Mouse (Mus musculus) liver, embryonic 12.5 days (tissue): ENCODE measurements around the gene Rimbp3. TPM values are rescaled to one million over a fixed set of nuclear protein-coding genes. Genes with fewer than 3 reads are reported as not detected.

Experiments
- ATAC-seq: fragments of 200-750 bp; cut with Nextera tagmentation; 2 replicates; pipeline ENCODE4 v1.8.0; 2017; ENCODE audit warnings: moderate number of reproducible peaks, mild to moderate bottlenecking, moderate library complexity
- H3K27ac ChIP-seq: fragments of 300-500 bp; sonication (generic); 2 replicates; pipeline ENCODE4 v1.5.1; 2016; ENCODE audit warnings: mild to moderate bottlenecking
- H3K27me3 ChIP-seq: fragments of 300-500 bp; sonication (generic); replicated peaks from 2 replicates; pipeline ENCODE4 v1.6.1; 2016; ENCODE audit warnings: mild to moderate bottlenecking, moderate library complexity
- H3K36me3 ChIP-seq: fragments of 300-500 bp; sonication (generic); 2 replicates; pipeline ENCODE4 v1.6.1; 2016; ENCODE audit warnings: mild to moderate bottlenecking, moderate library complexity
- H3K4me1 ChIP-seq: fragments of 300-500 bp; sonication (generic); 2 replicates; pipeline ENCODE4 v1.6.1; 2016
- H3K4me2 ChIP-seq: fragments of 300-500 bp; sonication (generic); 2 replicates; pipeline ENCODE4 v1.6.1; 2016; ENCODE audit warnings: mild to moderate bottlenecking, moderate library complexity
- H3K4me3 ChIP-seq: fragments of 300-500 bp; sonication (generic); 2 replicates; pipeline ENCODE4 v1.5.1; 2016; ENCODE audit warnings: mild to moderate bottlenecking, moderate library complexity
- H3K9ac ChIP-seq: fragments of 300-500 bp; sonication (generic); 2 replicates; pipeline ENCODE4 v1.6.1; 2016; ENCODE audit warnings: mild to moderate bottlenecking, moderate library complexity
- H3K9me3 ChIP-seq: fragments of 300-500 bp; sonication (generic); replicated peaks from 2 replicates; pipeline ENCODE4 v1.6.1; 2016; ENCODE audit warnings: mild to moderate bottlenecking, moderate library complexity
- WGBS: fragments of 180-500 bp; shearing (Covaris S2); methylation state at CpG from one replicate; pipeline ENCODE4 v1.1.7; 2016; ENCODE audit not compliant: insufficient replicate concordance; 5-methylcytosine and 5-hydroxymethylcytosine counted together
- polyA plus RNA-seq: library from polyadenylated mRNA; unstranded; fragments of >200 nt; fragmentation: Nextera tagmentation; extraction: Ambion mirVana; gene quantifications from 2 replicates; pipeline ENCODE4 v1.2.1, GENCODE M21; 2016

The Rimbp3 gene
- polyA plus RNA-seq, 1 experiment from 2014 or later = 0.12 TPM

- H3K9me3 ChIP-seq = no peaks in the 10 kb centered on the region
- peak overlapping the region; percentile 95 for H3K4me3 ChIP-seq
- peak overlapping the region; percentile 89 for H3K27ac ChIP-seq
- WGBS = 2% methylated on average over 24 of the region's 24 CpGs
- no peaks in the 10 kb centered on the region for H3K27me3 ChIP-seq
- peaks cover 31% of the 10 kb centered on the region for H3K4me1 ChIP-seq
- H3K4me2 ChIP-seq = peak overlapping the region; percentile 87
- peaks cover 21% of the 10 kb centered on the region for H3K36me3 ChIP-seq
- ATAC-seq = peak; percentile 33; the same call in 1 of the 2 replicates
- peak overlapping the region; percentile 99 for H3K9ac ChIP-seq
Measured at GRCm38 (mm10) chr16:17200121-17200952, 8.1 kb upstream of the Rimbp3 start.

GRCm38 (mm10) chr16:17200953-17201707 is 7.3 kb upstream of the Rimbp3 start:
- WGBS = under 1% methylated on average over 72 of the region's 72 CpGs
- peak overlapping the region; percentile 95 for H3K4me3 ChIP-seq
- ATAC-seq = peak; percentile 86

GRCm38 (mm10) chr16:17201977-17202376 is 6.4 kb upstream of the Rimbp3 start:
- 58% methylated on average over 2 of the region's 2 CpGs for WGBS
- H3K9ac ChIP-seq = no peak overlapping the region
- peaks cover 13% of the 10 kb centered on the region for H3K27me3 ChIP-seq
- peak overlapping the region; percentile 87 for H3K4me2 ChIP-seq
- H3K4me1 ChIP-seq = peaks cover 29% of the 10 kb centered on the region
- H3K27ac ChIP-seq = no peak overlapping the region
- no peak overlapping the region for H3K4me3 ChIP-seq
- no peaks in the 10 kb centered on the region for H3K9me3 ChIP-seq
- peak; percentile 13; the same call in 1 of the 2 replicates for ATAC-seq
- H3K36me3 ChIP-seq = peaks cover 12% of the 10 kb centered on the region

More at GRCm38 (mm10) chr16:17200953-17201707, 7.3 kb upstream of the Rimbp3 start:
- peaks cover 17% of the 10 kb centered on the region for H3K36me3 ChIP-seq
- H3K9ac ChIP-seq = peak overlapping the region; percentile 99
- H3K4me2 ChIP-seq = peak overlapping the region; percentile 87
- H3K9me3 ChIP-seq = no peaks in the 10 kb centered on the region
- H3K27ac ChIP-seq = peak overlapping the region; percentile 89
- H3K27me3 ChIP-seq = peaks cover 5% of the 10 kb centered on the region
- H3K4me1 ChIP-seq = peaks cover 31% of the 10 kb centered on the region

GRCm38 (mm10) chr16:17202549-17202948 is 5.9 kb upstream of the Rimbp3 start, which contains the start of gene Ube2l3:
Gene Ube2l3, minus strand, starts transcription at chr16:17202649.
- peak within 1 kb of the TSS; percentile 87 for H3K4me2 ChIP-seq
- peaks cover 17% of the 10 kb centered on the region for H3K27me3 ChIP-seq
- WGBS = 76% methylated on average over 1 of the region's 1 CpGs
- H3K27ac ChIP-seq = peak within 1 kb of the TSS; percentile 89; the same call in 1 of the 2 replicates
- H3K4me3 ChIP-seq = peak within 1 kb of the TSS; percentile 95
- peaks cover 29% of the 10 kb centered on the region for H3K4me1 ChIP-seq
- peaks cover 10% of the 10 kb centered on the region; the same call in 1 of the 2 replicates for H3K36me3 ChIP-seq
- no peaks in the 10 kb centered on the region for H3K9me3 ChIP-seq
- ATAC-seq = no peak
- peak within 1 kb of the TSS; percentile 99 for H3K9ac ChIP-seq

- ATAC-seq = no peak
- peaks cover 33% of the 10 kb centered on the region for H3K4me1 ChIP-seq
- no peak overlapping the region for H3K4me2 ChIP-seq
- peaks cover 33% of the 10 kb centered on the region for H3K27me3 ChIP-seq
- no peaks in the 10 kb centered on the region for H3K9me3 ChIP-seq
- WGBS = under 1% methylated on average over 6 of the region's 6 CpGs
- H3K9ac ChIP-seq = no peak overlapping the region
- H3K36me3 ChIP-seq = no peaks in the 10 kb centered on the region
- no peak overlapping the region for H3K27ac ChIP-seq
- no peak overlapping the region for H3K4me3 ChIP-seq
Measured at GRCm38 (mm10) chr16:17204990-17205389, 3.4 kb upstream of the Rimbp3 start.

- H3K9me3 ChIP-seq = no peaks in the 10 kb centered on the region
- H3K4me2 ChIP-seq = peak overlapping the region; percentile 99
- WGBS = 3% methylated on average over 37 of the region's 37 CpGs
- peaks cover 27% of the 10 kb centered on the region for H3K4me1 ChIP-seq
- ATAC-seq = peak; percentile 53
- no peaks in the 10 kb centered on the region for H3K36me3 ChIP-seq
- no peak overlapping the region for H3K27ac ChIP-seq
- H3K4me3 ChIP-seq = peak overlapping the region; percentile 69
- H3K9ac ChIP-seq = peak overlapping the region; percentile 64
- H3K27me3 ChIP-seq = peaks cover 61% of the 10 kb centered on the region
Measured at GRCm38 (mm10) chr16:17209404-17209960, 1.1 kb downstream of the Rimbp3 start.

GRCm38 (mm10) chr16:17209981-17210838 is 1.8 kb downstream of the Rimbp3 start:
- H3K27me3 ChIP-seq = peaks cover 61% of the 10 kb centered on the region
- 12% methylated on average over 48 of the region's 48 CpGs for WGBS
- peak overlapping the region; percentile 69 for H3K4me3 ChIP-seq
- peak; percentile 84 for ATAC-seq
- H3K4me2 ChIP-seq = peak overlapping the region; percentile 99
- no peaks in the 10 kb centered on the region for H3K36me3 ChIP-seq
- H3K4me1 ChIP-seq = peaks cover 27% of the 10 kb centered on the region
- peak overlapping the region; percentile 64 for H3K9ac ChIP-seq
- H3K9me3 ChIP-seq = no peaks in the 10 kb centered on the region
- H3K27ac ChIP-seq = no peak overlapping the region

- H3K27ac ChIP-seq = no peak overlapping the region
- no peak overlapping the region for H3K4me3 ChIP-seq
- no peak overlapping the region for H3K4me2 ChIP-seq
- no peaks in the 10 kb centered on the region for H3K9me3 ChIP-seq
- H3K9ac ChIP-seq = no peak overlapping the region
- 53% methylated on average over 8 of the region's 8 CpGs for WGBS
- H3K4me1 ChIP-seq = peaks cover 14% of the 10 kb centered on the region
- ATAC-seq = no peak
- H3K36me3 ChIP-seq = no peaks in the 10 kb centered on the region
- H3K27me3 ChIP-seq = peaks cover 7% of the 10 kb centered on the region
Measured at GRCm38 (mm10) chr16:17216934-17217633, 8.7 kb downstream of the Rimbp3 start.

GRCm38 (mm10) chr16:17220127-17220733 is 11.8 kb downstream of the Rimbp3 start:
- Histone ChIP-seq H3K4me1 (peaks cover 14% of the 10 kb centered on the region), H3K27me3 (no peaks in the 10 kb centered on the region), H3K36me3 (no peaks in the 10 kb centered on the region), H3K27ac (peak overlapping the region; percentile 42), H3K4me2 (peak overlapping the region; percentile 26; the same call in 1 of the 2 replicates), H3K4me3 (no peak overlapping the region), H3K9ac (no peak overlapping the region), H3K9me3 (no peaks in the 10 kb centered on the region)
- WGBS = 16% methylated on average over 7 of the region's 7 CpGs
- peak; percentile 13; the same call in 1 of the 2 replicates for ATAC-seq

GRCm38 (mm10) chr16:17222197-17222596 is 13.8 kb downstream of the Rimbp3 start:
- 29% methylated on average over 25 of the region's 25 CpGs for WGBS
- H3K36me3 ChIP-seq = no peaks in the 10 kb centered on the region
- ATAC-seq = peak; percentile 100
- H3K4me3 ChIP-seq = no peak overlapping the region
- H3K4me2 ChIP-seq = no peak overlapping the region
- no peak overlapping the region for H3K9ac ChIP-seq
- H3K27ac ChIP-seq = no peak overlapping the region
- H3K4me1 ChIP-seq = peaks cover 14% of the 10 kb centered on the region
- no peaks in the 10 kb centered on the region for H3K9me3 ChIP-seq
- H3K27me3 ChIP-seq = no peaks in the 10 kb centered on the region; the same call in 1 of the 2 replicates
